ENCODE assay signal across 14 mouse cellular contexts in genomic region chr17:83221611-83222500, GRCm38 (mm10). TPM values are rescaled to one million over a fixed set of nuclear protein-coding genes. Genes with fewer than 3 reads are reported as not detected.
DNase-seq lines count a peak whose midpoint lies in the region; ATAC-seq lines count a peak whose summit lies in the region.
"Had no signal": no experiment of that assay in that cellular context is flagged by ENCODE, and none has a peak within 500 bp of the region (broad histone marks: within the 10 kb centered on the region; RNA-seq: fewer than 3 reads in every experiment).

No protein-coding gene starts in this region.

- no peaks in the 10 kb centered on the region for H3K9me3 ChIP-seq in heart, embryonic 13.5 days
- no peaks in the 10 kb centered on the region for H3K9me3 ChIP-seq in neural tube, embryonic 12.5 days
- no peaks in the 10 kb centered on the region for H3K9me3 ChIP-seq in midbrain, embryonic 14.5 days (ENCODE audit: control insufficient read depth, low read length)

- DNase-seq in adrenal gland, adult (ENCODE audit: inconsistent age in 2 of 2, low spot score in 1 of 2): peak; percentile 35 to 88
- DNase-seq in adrenal gland, postnatal 25 days: no peak
- no peak for DNase-seq in heart, adult 9 months (ENCODE audit: low spot score in 2 of 2)
- peak; percentile 69 for DNase-seq in adrenal gland, postnatal 14 days
- no peak for DNase-seq in left cerebral cortex, postnatal 14 days (ENCODE audit: low spot score in 2 of 2)
- DNase-seq in midbrain, embryonic 14.5 days: no peak
- DNase-seq: liver; lung, embryonic 14.5 days; right cerebral cortex, adult 18-20 months; thymus, adult 18-20 months had no signal

- H3K27ac ChIP-seq in heart, embryonic 13.5 days (replicated peaks): peak overlapping the region; percentile 99
- H3K27ac ChIP-seq in neural tube, embryonic 12.5 days: no peak overlapping the region
- no peak overlapping the region for H3K27ac ChIP-seq in midbrain, embryonic 14.5 days (replicated peaks; ENCODE audit: low read depth, low read length)

- peak overlapping the region; percentile 64 for H3K9ac ChIP-seq in heart, embryonic 13.5 days
- no peak overlapping the region for H3K9ac ChIP-seq in neural tube, embryonic 12.5 days
- H3K9ac ChIP-seq in midbrain, embryonic 14.5 days (replicated peaks; ENCODE audit: low read length): no peak overlapping the region
- H3K9ac ChIP-seq: lung, embryonic 14.5 days had no signal

- H3K27me3 ChIP-seq in heart, embryonic 13.5 days (replicated peaks): no peaks in the 10 kb centered on the region
- H3K27me3 ChIP-seq in neural tube, embryonic 12.5 days (replicated peaks): no peaks in the 10 kb centered on the region; the same call in 1 of the 2 replicates
- H3K27me3 ChIP-seq in midbrain, embryonic 14.5 days (ENCODE audit: control insufficient read depth, insufficient read depth, low read length): peaks cover 83% of the 10 kb centered on the region
- H3K27me3 ChIP-seq: Patski had no signal

- H3K4me2 ChIP-seq in heart, embryonic 13.5 days: no peak overlapping the region
- H3K4me2 ChIP-seq in neural tube, embryonic 12.5 days (replicated peaks): 0 out of 2 replicates have a peak overlapping the region, but pooled peaks have one; percentile 25
- no peak overlapping the region for H3K4me2 ChIP-seq in midbrain, embryonic 14.5 days (ENCODE audit: low read length)
- H3K4me2 ChIP-seq: lung, embryonic 14.5 days had no signal

- ATAC-seq in heart, embryonic 13.5 days (ENCODE audit: extremely low read depth, insufficient number of reproducible peaks, low FRiP score, low TSS enrichment): no peak
- no peak for ATAC-seq in neural tube, embryonic 12.5 days (ENCODE audit: low FRiP score, low read depth)
- no peak for ATAC-seq in midbrain, embryonic 14.5 days (ENCODE audit: low FRiP score, low TSS enrichment)
- ATAC-seq: midbrain, embryonic 16.5 days had no signal

- WGBS in heart, embryonic 13.5 days: 68% methylated on average over 13 of the region's 13 CpGs
- WGBS in neural tube, embryonic 12.5 days: 64% methylated on average over 13 of the region's 13 CpGs
- 83% methylated on average over 13 of the region's 13 CpGs for WGBS in midbrain, embryonic 14.5 days

- no peak overlapping the region for H3K4me3 ChIP-seq in heart, embryonic 13.5 days
- no peak overlapping the region for H3K4me3 ChIP-seq in neural tube, embryonic 12.5 days
- H3K4me3 ChIP-seq in midbrain, embryonic 14.5 days (replicated peaks; ENCODE audit: low read depth, low read length): no peak overlapping the region

- H3K36me3 ChIP-seq in heart, embryonic 13.5 days: peaks cover 73% of the 10 kb centered on the region
- peaks cover 14% of the 10 kb centered on the region for H3K36me3 ChIP-seq in neural tube, embryonic 12.5 days
- H3K36me3 ChIP-seq in midbrain, embryonic 14.5 days (ENCODE audit: control insufficient read depth, insufficient read depth, low read length): 0 out of 2 replicates have a peak, but pooled peaks cover 3% of the 10 kb centered on the region

- peaks cover 76% of the 10 kb centered on the region for H3K4me1 ChIP-seq in heart, embryonic 13.5 days
- peaks cover 67% of the 10 kb centered on the region for H3K4me1 ChIP-seq in neural tube, embryonic 12.5 days
- peaks cover 14% of the 10 kb centered on the region for H3K4me1 ChIP-seq in midbrain, embryonic 14.5 days (ENCODE audit: control insufficient read depth, insufficient read depth, low read length)

- intact Hi-C loops in left cerebral cortex, postnatal 14 days (cut with DNase I): no loop called here

RNA-seq across cellular contexts. Expression of gene Pkdcc, which starts 6.8 kb away (rescaled TPM):
- 137 and 154 TPM in 2 replicates for total RNA-seq in adrenal gland, postnatal 25 days (2021)
- polyA plus RNA-seq in heart, embryonic 13.5 days (2015; fragmentation: Nextera tagmentation; extraction: Ambion mirVana): 10.1 and 11.1 TPM in 2 replicates
- total RNA-seq in adrenal gland, postnatal 14 days (2021): 72.7 and 84.2 TPM in 2 replicates
- polyA plus RNA-seq in neural tube, embryonic 12.5 days (2016; fragmentation: Nextera tagmentation; extraction: Ambion mirVana): 10.8 and 11.3 TPM in 2 replicates
- total RNA-seq in left cerebral cortex, postnatal 14 days (2021): 10 to 100 TPM; 15.6 to 20.2 TPM
- 5.1 and 7.2 TPM in 2 replicates for polyA plus RNA-seq in midbrain, embryonic 14.5 days (2014; fragmentation: Nextera tagmentation; extraction: Ambion mirVana)

Comparison
In these comparisons a context has a peak if more than half of its experiments do, and no peak if none do; other contexts are left out.
1. DNase-seq: peak in adrenal gland, adult (2 of 2) and adrenal gland, postnatal 14 days (single experiment); none in adrenal gland, postnatal 25 days (single experiment), heart, adult 9 months (0 of 2), left cerebral cortex, postnatal 14 days (0 of 2) and midbrain, embryonic 14.5 days (single experiment).